Mouse (Mus musculus) regulatory T cell (primary cell): ENCODE results near the gene Zbtb9.

Experiments used
- in situ Hi-C: fragments of 300-600 bp; cut with MboI, MseI; formaldehyde crosslinking; loops from one replicate; pipeline ENCODE4 v1.15.1; 2025; ENCODE audit warnings: high pct_unique_total_duplicates

Gene Zbtb9

DNA sequence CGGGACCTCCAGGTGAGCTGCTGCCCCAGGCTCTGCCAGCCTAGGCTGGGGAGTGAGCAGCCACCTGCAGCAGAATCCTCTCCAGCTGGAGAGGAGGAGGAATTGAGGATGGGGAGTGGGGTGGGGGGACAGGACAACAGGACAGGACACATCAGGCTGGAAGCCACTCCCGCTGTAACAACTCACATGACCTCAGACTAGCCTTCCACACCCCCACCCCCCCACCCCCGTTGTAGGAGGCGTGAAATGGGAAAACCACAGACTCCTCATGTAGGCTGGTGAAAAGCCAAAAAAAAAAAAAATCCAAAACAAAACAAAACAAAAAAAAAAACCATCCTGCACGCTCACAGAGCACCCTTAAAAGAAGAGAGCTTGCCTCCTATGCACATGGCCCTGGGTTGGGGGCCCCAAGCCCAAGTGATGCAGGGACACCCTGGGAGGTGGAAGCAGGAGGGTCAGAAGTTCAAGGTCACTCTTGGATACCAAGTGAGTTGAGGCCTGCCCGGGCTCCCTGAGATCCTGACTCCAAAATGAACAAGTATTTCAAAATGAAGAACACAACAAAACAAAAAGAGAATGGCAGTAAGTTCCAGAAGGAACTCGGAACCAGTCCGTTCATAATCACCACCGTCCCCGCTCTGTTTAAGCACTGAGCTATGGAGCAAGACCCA lies 66.6 kb downstream of the Zbtb9 start:
- in situ Hi-C loops: no loop called here

- in situ Hi-C loops: no loop called here
Measured at GRCm38 (mm10) chr17:27040304-27041045, 67.5 kb downstream of the Zbtb9 start.

DNA sequence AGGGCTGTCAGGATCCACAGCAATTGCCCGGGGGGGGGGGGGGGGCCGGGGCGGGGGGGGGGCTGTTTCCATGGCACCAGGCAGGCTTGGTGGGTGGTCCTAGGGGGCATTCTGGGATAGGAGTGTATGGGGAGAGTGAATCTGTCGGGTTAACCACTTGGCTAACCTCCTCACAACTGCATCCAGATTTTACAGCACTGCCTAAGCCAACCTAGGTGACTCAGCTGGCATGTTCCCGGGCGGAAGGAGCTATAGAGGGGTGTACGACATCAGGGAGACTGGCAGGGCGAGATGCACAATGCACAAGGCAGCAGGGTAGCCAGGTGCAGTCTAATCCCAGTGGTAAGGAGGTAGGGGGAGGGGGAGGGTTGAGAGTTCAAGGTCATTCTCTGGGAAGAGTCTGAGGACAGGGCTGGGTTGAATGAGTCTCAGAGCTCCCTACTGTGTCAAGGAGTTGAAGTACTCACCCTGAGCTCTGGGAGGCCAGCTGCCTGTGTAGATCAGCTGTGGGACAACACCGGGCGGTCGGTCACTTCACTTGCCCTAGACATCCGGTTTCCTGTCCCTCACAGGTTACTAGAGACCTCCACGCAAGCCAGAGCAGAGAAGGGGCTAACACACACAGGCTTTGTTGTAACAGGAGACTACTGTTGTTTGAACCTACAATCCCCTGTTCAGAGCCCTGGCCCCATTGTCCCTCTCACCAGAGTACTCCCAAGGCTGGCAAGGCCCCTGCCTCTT lies 68.2 kb downstream of the Zbtb9 start:
- in situ Hi-C loops: no loop called here

GRCm38 (mm10) chr17:27041787-27042055 lies 68.8 kb downstream of the Zbtb9 start:
- in situ Hi-C loops: no loop called here

DNA sequence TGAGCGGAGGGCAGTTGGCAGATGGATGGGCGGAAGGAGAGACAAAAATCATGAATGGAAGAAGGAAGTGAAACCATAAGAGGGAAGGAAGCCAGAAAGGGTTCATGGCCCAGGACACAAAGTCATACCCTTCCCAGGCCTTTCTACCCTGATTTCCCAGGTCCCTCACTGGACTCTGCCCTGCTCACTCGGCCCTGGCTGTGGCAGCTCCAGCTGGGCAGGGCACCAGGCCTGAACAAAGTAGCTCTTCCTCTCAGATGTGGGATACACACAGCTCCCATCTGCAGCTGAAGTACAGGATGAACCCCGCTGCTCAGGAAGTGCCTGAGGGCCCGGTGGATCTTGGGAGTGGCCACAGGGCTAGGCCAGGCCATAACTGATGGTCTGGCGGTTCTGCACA lies 69.9 kb downstream of the Zbtb9 start:
- in situ Hi-C loops: no loop called here

GRCm38 (mm10) chr17:27045164-27045563 lies 72.2 kb downstream of the Zbtb9 start:
- in situ Hi-C loops: no loop called here

- in situ Hi-C loops: no loop called here
Measured at GRCm38 (mm10) chr17:27047762-27048444, 74.9 kb downstream of the Zbtb9 start.

DNA sequence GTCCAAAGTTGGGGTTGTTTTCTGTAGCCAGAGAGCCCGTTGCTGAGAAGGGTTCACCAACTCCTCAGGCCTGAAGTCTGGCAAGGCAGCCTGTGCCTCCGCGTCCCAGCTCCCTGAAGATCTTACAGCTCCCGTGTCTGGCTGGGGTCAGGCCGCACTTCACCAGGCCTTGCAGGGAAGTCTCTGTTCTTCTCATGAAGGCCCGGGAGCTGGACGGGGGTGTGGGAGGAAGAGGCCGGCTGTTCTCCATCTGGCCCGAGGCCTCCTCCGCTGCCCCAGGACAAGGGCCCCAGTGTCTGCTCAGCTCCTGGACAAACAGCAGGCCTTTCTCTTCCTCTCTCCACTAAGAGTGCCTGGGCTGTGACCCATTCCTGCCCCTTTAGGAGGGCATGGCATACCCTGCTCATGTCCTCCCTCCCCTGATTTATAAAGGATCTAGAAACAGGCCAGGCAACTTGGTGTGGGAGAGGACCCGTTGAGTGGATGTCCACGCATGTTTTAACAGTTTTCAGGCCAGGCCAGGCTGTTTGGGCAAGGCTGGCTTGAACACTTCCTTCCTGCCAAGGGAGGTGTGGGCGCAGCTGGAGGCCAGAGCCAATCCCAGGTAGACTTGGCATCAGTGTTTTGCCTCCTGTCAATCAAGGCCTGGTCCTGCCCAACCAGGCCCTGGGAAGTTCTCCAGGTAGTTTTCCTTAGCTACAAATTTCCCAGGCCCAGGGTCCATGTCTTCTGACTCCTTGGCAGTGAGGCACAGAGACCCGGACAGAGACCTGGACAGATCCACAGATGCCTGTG lies 75.7 kb downstream of the Zbtb9 start:
- in situ Hi-C loops: no loop called here

- in situ Hi-C loops: no loop called here
Measured at GRCm38 (mm10) chr17:27050853-27051252, 77.9 kb downstream of the Zbtb9 start.

DNA sequence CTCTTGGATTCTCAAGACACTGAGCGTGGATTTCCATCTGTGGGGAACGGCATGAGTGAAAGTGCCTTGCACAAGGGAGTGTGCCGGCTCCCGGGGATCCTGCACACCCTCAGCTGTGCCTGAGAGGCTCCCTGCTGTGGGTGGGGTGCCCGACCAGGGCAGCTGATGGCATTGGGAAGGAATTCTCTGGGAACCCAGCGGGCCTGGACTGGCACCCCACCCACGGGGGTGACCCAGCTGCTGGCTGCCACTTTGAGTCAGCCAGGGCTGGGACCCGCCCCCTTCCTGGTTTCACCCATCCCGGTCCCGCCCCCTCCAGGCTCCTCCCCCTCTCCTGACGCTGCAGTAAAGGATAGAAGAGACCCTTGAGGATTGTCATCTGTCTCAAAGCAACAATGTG lies 78.5 kb downstream of the Zbtb9 start:
- in situ Hi-C loops: no loop called here

GRCm38 (mm10) chr17:27056170-27056569 lies 83.2 kb downstream of the Zbtb9 start:
- in situ Hi-C loops: no loop called here

- in situ Hi-C loops: no loop called here
Measured at GRCm38 (mm10) chr17:27056812-27057516, 84.0 kb downstream of the Zbtb9 start, which contains the start of gene Itpr3. Gene Itpr3 (plus strand): TSS chr17:27057304.

GRCm38 (mm10) chr17:27057517-27058055 lies 84.6 kb downstream of the Zbtb9 start:
- in situ Hi-C loops: no loop called here
